Mouse (Mus musculus) lung, embryonic 16.5 days (tissue): Measurements from ENCODE around the gene Tmem169. TPM values are rescaled to one million over a fixed set of nuclear protein-coding genes. Genes with fewer than 3 reads are reported as not detected.

Experiments used
- ATAC-seq: fragments of 200-750 bp; cut with Nextera tagmentation; 2 replicates; pipeline ENCODE4 v1.8.0; 2017; ENCODE audit warnings: low read depth, mild to moderate bottlenecking, moderate library complexity
- H3K27ac ChIP-seq: fragments of 300-500 bp; sonication (generic); 2 replicates; pipeline ENCODE4 v1.5.1; 2014; ENCODE audit warnings: mild to moderate bottlenecking, control low read depth, low read length
- H3K27me3 ChIP-seq: fragments of 300-500 bp; sonication (generic); 2 replicates; pipeline ENCODE4 v1.6.1; 2014; ENCODE audit warnings: low read depth, low read length, mixed read lengths; ENCODE audit not compliant: control insufficient read depth, insufficient read depth
- H3K36me3 ChIP-seq: fragments of 300-500 bp; sonication (generic); 2 replicates; pipeline ENCODE4 v1.6.1; 2014; ENCODE audit warnings: low read length; ENCODE audit not compliant: control insufficient read depth, insufficient read depth
- H3K4me1 ChIP-seq: fragments of 300-500 bp; sonication (generic); replicated peaks from 2 replicates; pipeline ENCODE4 v1.6.1; 2014; ENCODE audit warnings: low read length, mixed read lengths; ENCODE audit not compliant: control insufficient read depth, insufficient read depth
- H3K4me2 ChIP-seq: fragments of 300-500 bp; sonication (generic); 2 replicates; pipeline ENCODE4 v1.6.1; 2014; ENCODE audit warnings: low read depth, low read length, control low read depth
- H3K4me3 ChIP-seq: fragments of 300-500 bp; sonication (generic); 2 replicates; pipeline ENCODE4 v1.5.1; 2014; ENCODE audit warnings: mild to moderate bottlenecking, low read length, control low read depth
- H3K9ac ChIP-seq: fragments of 300-500 bp; sonication (generic); 2 replicates; pipeline ENCODE4 v1.6.1; 2014; ENCODE audit warnings: low read length, control low read depth
- H3K9me3 ChIP-seq: fragments of 300-500 bp; sonication (generic); 2 replicates; pipeline ENCODE4 v1.6.1; 2016; ENCODE audit warnings: low read length; ENCODE audit not compliant: control insufficient read depth
- WGBS: fragments of 180-500 bp; shearing (Covaris S2); extraction: QIAGEN DNeasy Blood & Tissue Kit; methylation state at CpG from one replicate; pipeline ENCODE4 v1.1.7; 2014; 5-methylcytosine and 5-hydroxymethylcytosine counted together
- polyA plus RNA-seq: library from polyadenylated mRNA; unstranded; fragments of >200 nt; fragmentation: Nextera tagmentation; extraction: Ambion mirVana; gene quantifications from 2 replicates; pipeline ENCODE4 v1.2.1, GENCODE M21; 2015

Tmem169 gene
- polyA plus RNA-seq, 1 experiment from 2014 or later = 0.87 TPM

GRCm38 (mm10) chr1:72293869-72294663 lies 9.9 kb downstream of the Tmem169 start:
- Histone ChIP-seq H3K4me3 (no peak overlapping the region), H3K36me3 (no peaks in the 10 kb centered on the region), H3K4me1 (no peaks in the 10 kb centered on the region), H3K9ac (no peak overlapping the region), H3K27me3 (no peaks in the 10 kb centered on the region), H3K4me2 (no peak overlapping the region), H3K9me3 (no peaks in the 10 kb centered on the region), H3K27ac (no peak overlapping the region)
- ATAC-seq = no peak
- WGBS = 53% methylated on average over 4 of the region's 4 CpGs

DNA sequence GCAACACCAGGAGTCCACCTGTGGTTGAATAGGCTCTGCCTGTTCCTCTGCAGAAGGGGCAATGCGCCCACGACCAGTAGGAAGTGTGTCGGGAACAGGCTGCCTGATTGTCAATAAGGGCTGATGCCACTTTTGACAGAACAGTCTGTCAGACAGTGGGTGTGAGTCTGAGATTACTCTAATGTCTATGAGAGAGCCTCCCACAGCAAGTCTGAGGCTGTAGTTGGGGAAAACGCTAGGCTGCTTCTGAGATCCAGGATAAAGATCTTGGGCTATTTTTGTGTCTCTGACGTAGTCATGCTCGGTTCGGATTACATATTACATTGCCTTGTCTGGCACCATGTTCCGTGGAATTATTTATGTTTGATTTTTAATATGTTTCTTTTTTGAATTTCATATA lies 11.6 kb downstream of the Tmem169 start:
- no peak for ATAC-seq
- 68% methylated on average over 8 of the region's 8 CpGs for WGBS
- Histone ChIP-seq H3K4me1 (no peaks in the 10 kb centered on the region), H3K9me3 (no peaks in the 10 kb centered on the region), H3K27me3 (no peaks in the 10 kb centered on the region), H3K9ac (no peak overlapping the region), H3K36me3 (no peaks in the 10 kb centered on the region), H3K4me3 (no peak overlapping the region), H3K4me2 (no peak overlapping the region), H3K27ac (no peak overlapping the region)

GRCm38 (mm10) chr1:72301845-72302244 lies 17.7 kb downstream of the Tmem169 start:
- no peaks in the 10 kb centered on the region for H3K4me1 ChIP-seq
- no peak overlapping the region for H3K27ac ChIP-seq
- no peak overlapping the region for H3K9ac ChIP-seq
- H3K4me3 ChIP-seq = no peak overlapping the region
- H3K9me3 ChIP-seq = no peaks in the 10 kb centered on the region
- no peaks in the 10 kb centered on the region for H3K27me3 ChIP-seq
- ATAC-seq = no peak
- H3K4me2 ChIP-seq = no peak overlapping the region
- no peaks in the 10 kb centered on the region for H3K36me3 ChIP-seq
- 85% methylated on average over 1 of the region's 1 CpGs for WGBS

DNA sequence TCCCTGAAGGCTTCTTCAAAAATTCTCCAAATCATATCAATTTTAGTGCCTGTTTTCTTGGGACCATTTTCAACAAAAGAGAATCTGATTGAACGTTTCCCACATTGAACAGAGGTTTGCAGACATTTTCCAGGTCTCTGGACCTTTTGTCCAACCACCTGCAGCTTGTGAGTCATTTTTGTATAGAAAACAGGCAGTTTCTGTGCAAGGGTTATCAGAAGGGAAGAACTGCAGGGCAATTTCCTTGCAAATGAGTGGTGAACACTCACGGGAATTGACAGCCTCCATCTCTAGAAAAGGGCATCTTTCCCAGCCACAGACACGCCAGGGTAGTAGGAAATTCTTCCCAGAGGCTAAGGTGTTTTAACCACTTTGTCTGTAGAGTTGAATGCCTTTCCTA lies 22.1 kb downstream of the Tmem169 start:
- Histone ChIP-seq H3K27ac (no peak overlapping the region), H3K36me3 (no peaks in the 10 kb centered on the region), H3K4me2 (peak overlapping the region; percentile 69), H3K4me3 (no peak overlapping the region; the same call in 1 of the 2 replicates), H3K27me3 (no peaks in the 10 kb centered on the region), H3K9me3 (no peaks in the 10 kb centered on the region), H3K4me1 (peaks cover 2% of the 10 kb centered on the region; the same call in 1 of the 2 replicates), H3K9ac (no peak overlapping the region)
- no peak for ATAC-seq
- 69% methylated on average over 3 of the region's 3 CpGs for WGBS

DNA sequence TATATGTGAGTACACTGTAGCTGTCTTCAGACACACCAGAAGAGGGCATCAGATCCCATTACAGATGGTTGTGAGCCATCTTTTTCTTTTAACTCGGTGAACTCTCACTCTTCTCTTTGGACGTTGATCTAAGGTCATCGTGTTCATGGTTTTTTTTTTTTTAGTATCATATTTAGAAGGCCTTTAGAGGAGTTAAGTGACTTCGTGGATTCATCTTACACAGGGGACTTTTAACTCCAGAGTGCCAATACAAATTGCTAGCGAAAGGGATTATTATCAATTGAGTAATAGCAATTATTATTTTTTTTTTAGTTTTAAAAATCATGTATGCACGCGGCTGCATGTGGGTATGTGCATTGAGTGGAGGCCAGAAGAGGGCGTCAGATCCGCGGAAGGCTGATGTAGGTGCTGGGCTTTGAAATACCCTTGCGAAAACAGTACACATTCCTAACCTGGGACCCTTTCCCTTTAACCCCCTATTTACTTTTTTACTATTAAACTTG lies 22.6 kb downstream of the Tmem169 start:
- H3K9me3 ChIP-seq = no peaks in the 10 kb centered on the region
- H3K27me3 ChIP-seq = no peaks in the 10 kb centered on the region
- H3K27ac ChIP-seq = peak overlapping the region; percentile 88
- peak; percentile 73 for ATAC-seq
- no peaks in the 10 kb centered on the region for H3K36me3 ChIP-seq
- WGBS = 4% methylated on average over 11 of the region's 11 CpGs
- peak overlapping the region; percentile 76 for H3K9ac ChIP-seq
- H3K4me1 ChIP-seq = peaks cover 2% of the 10 kb centered on the region; the same call in 1 of the 2 replicates
- H3K4me3 ChIP-seq = peak overlapping the region; percentile 60
- H3K4me2 ChIP-seq = peak overlapping the region; percentile 69

GRCm38 (mm10) chr1:72307317-72307798 lies 23.2 kb downstream of the Tmem169 start, which contains the start of gene Xrcc5:
TSS of gene Xrcc5 (plus strand) at chr1:72307421.
- Histone ChIP-seq H3K27me3 (no peaks in the 10 kb centered on the region), H3K4me3 (peak within 1 kb of the TSS; percentile 60), H3K4me1 (peaks cover 2% of the 10 kb centered on the region; the same call in 1 of the 2 replicates), H3K9ac (peak within 1 kb of the TSS; percentile 76), H3K9me3 (no peaks in the 10 kb centered on the region), H3K4me2 (peak within 1 kb of the TSS; percentile 69), H3K36me3 (no peaks in the 10 kb centered on the region), H3K27ac (peak within 1 kb of the TSS; percentile 88)
- peak; percentile 99 for ATAC-seq
- WGBS = under 1% methylated on average over 21 of the region's 21 CpGs

DNA sequence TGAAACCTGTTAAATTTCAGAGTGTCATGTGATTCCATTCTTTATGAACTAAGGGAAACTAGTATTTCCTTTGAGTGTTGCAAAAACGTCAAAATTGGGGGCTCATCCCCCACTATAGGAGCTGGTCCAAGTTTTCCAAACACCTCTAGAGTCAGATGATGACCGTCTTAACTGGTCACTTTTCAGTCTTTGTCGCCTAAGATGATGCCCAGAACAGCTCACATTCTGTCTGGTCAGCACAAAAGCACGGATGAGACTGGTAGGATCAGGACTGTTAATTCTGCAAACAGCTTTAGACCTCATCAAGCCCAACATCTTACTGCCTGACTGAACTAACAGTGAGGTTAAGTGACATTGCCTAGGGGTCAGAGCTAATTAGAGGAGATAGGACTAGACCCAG lies 24.8 kb downstream of the Tmem169 start:
- H3K4me1 ChIP-seq = peaks cover 2% of the 10 kb centered on the region; the same call in 1 of the 2 replicates
- no peak overlapping the region for H3K9ac ChIP-seq
- no peak for ATAC-seq
- no peaks in the 10 kb centered on the region for H3K27me3 ChIP-seq
- H3K4me2 ChIP-seq = no peak overlapping the region
- no peak overlapping the region for H3K4me3 ChIP-seq
- no peak overlapping the region for H3K27ac ChIP-seq
- no peaks in the 10 kb centered on the region for H3K36me3 ChIP-seq
- no peaks in the 10 kb centered on the region for H3K9me3 ChIP-seq
- WGBS = 61% methylated on average over 4 of the region's 4 CpGs

GRCm38 (mm10) chr1:72309744-72310424 lies 25.7 kb downstream of the Tmem169 start:
- WGBS = 47% methylated on average over 6 of the region's 6 CpGs
- no peak for ATAC-seq
- Histone ChIP-seq H3K9me3 (no peaks in the 10 kb centered on the region), H3K9ac (no peak overlapping the region), H3K4me3 (no peak overlapping the region), H3K4me1 (peaks cover 2% of the 10 kb centered on the region; the same call in 1 of the 2 replicates), H3K27ac (no peak overlapping the region), H3K27me3 (no peaks in the 10 kb centered on the region), H3K4me2 (no peak overlapping the region), H3K36me3 (no peaks in the 10 kb centered on the region)
